Mouse (Mus musculus): ENCODE data around the gene Bcar1. TPM values are rescaled to one million over a fixed set of nuclear protein-coding genes. Genes with fewer than 3 reads are reported as not detected.

Gene Bcar1
- total RNA-seq, 1 experiment, result 72.6 TPM

- Histone ChIP-seq H3K9ac (ENCODE audit: insufficient read depth, low read depth, low read length, poor library complexity, severe bottlenecking) (no peak overlapping the region), H3K4me1 (ENCODE audit: control insufficient read depth in 2 of 2, insufficient read depth in 2 of 2, low read length in 2 of 2, poor library complexity in 1 of 2) (peaks cover 8 to 23% of the 10 kb centered on the region in 2 experiments), H3K27ac (ENCODE audit: insufficient read depth, low read depth, low read length, poor library complexity, severe bottlenecking) (no peak overlapping the region), H3K9me3 (ENCODE audit: control insufficient read depth, insufficient read depth, low read depth, low read length) (no peaks in the 10 kb centered on the region), H3K4me3 (ENCODE audit: insufficient read depth in 1 of 2, low read depth in 1 of 2, low read length in 2 of 2, poor library complexity in 1 of 2, severe bottlenecking in 1 of 2) (no peak overlapping the region), H3K36me3 (ENCODE audit: control insufficient read depth, insufficient read depth, low read length, poor library complexity, severe bottlenecking) (peaks cover 15% of the 10 kb centered on the region)
- DNase-seq (ENCODE audit: low read depth, low spot score), result no peak
- TF ChIP-seq HCFC1 (IDR thresholded peaks at IDR 0.05; ENCODE audit: borderline replicate concordance, insufficient read depth, low read length) (no peak), ZC3H11A (IDR thresholded peaks at IDR 0.05; ENCODE audit: borderline replicate concordance, low read depth, low read length) (no peak), MAFK (IDR thresholded peaks at IDR 0.05; ENCODE audit: insufficient read depth, low read depth, low read length) (no peak), CHD2 (IDR thresholded peaks at IDR 0.05; ENCODE audit: low read depth, low read length) (no peak), ZNF384 (IDR thresholded peaks at IDR 0.05; ENCODE audit: low read depth, low read length) (no peak)
- in situ Hi-C loops (cut with MboI; ENCODE audit: low sequenced_read_pairs in 2 of 2, unreplicated experiment in 2 of 2), result no loop called here
Observed at GRCm38 (mm10) chr8:111772083-111772482, 28.5 kb upstream of the Bcar1 start.

DNA sequence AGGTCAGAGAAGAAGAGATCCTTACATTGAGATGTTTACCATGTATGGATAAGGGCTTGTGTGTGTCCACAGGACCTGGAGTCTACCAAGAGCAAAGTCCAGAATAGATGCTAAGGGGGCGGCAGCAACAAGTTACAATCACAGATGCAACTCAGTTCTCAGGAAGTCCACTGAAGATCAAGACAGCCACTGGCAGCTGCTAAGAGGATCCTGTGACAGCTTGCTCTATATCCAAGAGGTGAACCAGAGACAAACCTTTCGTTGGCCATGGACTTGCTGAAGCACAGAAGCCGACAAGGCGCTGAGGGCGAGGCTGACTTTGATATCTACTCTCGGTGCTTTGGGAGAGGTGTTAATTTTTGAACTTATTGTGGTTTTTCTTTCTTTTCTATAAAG lies 28.0 kb upstream of the Bcar1 start:
- Histone ChIP-seq H3K9me3 (ENCODE audit: control insufficient read depth, insufficient read depth, low read depth, low read length) (no peaks in the 10 kb centered on the region), H3K9ac (ENCODE audit: insufficient read depth, low read depth, low read length, poor library complexity, severe bottlenecking) (no peak overlapping the region), H3K36me3 (ENCODE audit: control insufficient read depth, insufficient read depth, low read length, poor library complexity, severe bottlenecking) (peaks cover 16% of the 10 kb centered on the region), H3K27ac (ENCODE audit: insufficient read depth, low read depth, low read length, poor library complexity, severe bottlenecking) (no peak overlapping the region), H3K4me3 (ENCODE audit: insufficient read depth in 1 of 2, low read depth in 1 of 2, low read length in 2 of 2, poor library complexity in 1 of 2, severe bottlenecking in 1 of 2) (no peak overlapping the region), H3K4me1 (ENCODE audit: control insufficient read depth in 2 of 2, insufficient read depth in 2 of 2, low read length in 2 of 2, poor library complexity in 1 of 2) (peaks cover 11 to 26% of the 10 kb centered on the region in 2 experiments)
- TF ChIP-seq CHD2 (IDR thresholded peaks at IDR 0.05; ENCODE audit: low read depth, low read length) (no peak), ZC3H11A (IDR thresholded peaks at IDR 0.05; ENCODE audit: borderline replicate concordance, low read depth, low read length) (no peak), HCFC1 (IDR thresholded peaks at IDR 0.05; ENCODE audit: borderline replicate concordance, insufficient read depth, low read length) (no peak), ZNF384 (IDR thresholded peaks at IDR 0.05; ENCODE audit: low read depth, low read length) (no peak), MAFK (IDR thresholded peaks at IDR 0.05; ENCODE audit: insufficient read depth, low read depth, low read length) (no peak)
- in situ Hi-C loops (cut with MboI; ENCODE audit: low sequenced_read_pairs in 2 of 2, unreplicated experiment in 2 of 2), result no loop called here
- no peak for DNase-seq (ENCODE audit: low read depth, low spot score)

DNA sequence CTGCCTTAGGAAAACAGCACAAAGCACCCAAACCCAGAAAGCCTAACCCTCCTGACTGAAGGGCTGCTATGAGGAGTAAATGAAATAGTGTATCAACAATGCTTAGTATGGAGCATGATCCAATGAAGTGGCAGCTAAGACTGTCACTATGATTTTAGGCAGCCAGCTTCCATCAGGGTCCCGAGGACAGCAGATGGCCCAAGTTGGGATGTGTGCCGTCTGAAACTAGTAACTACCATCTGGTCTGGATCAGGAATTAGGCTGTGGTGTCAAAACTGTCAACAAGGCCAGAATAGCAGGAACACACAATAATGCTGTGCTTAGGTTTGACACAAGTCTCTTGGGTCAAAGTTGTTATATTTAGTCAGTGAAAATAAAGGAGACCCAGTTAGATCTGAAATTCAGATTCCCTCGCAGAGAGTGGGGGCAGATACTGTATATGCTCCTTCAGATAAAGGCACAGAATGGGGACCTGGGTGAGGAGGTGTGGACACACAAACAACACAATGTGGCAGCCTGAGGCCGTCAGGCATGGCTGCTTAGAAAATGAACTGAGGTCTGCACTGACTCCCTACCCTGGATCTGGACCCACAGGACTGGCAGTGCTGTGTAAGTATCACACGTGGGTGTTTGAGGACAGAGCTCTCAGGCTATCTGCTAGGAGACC lies 27.5 kb upstream of the Bcar1 start:
- H3K9me3 ChIP-seq (ENCODE audit: control insufficient read depth, insufficient read depth, low read depth, low read length), result no peaks in the 10 kb centered on the region

DNA sequence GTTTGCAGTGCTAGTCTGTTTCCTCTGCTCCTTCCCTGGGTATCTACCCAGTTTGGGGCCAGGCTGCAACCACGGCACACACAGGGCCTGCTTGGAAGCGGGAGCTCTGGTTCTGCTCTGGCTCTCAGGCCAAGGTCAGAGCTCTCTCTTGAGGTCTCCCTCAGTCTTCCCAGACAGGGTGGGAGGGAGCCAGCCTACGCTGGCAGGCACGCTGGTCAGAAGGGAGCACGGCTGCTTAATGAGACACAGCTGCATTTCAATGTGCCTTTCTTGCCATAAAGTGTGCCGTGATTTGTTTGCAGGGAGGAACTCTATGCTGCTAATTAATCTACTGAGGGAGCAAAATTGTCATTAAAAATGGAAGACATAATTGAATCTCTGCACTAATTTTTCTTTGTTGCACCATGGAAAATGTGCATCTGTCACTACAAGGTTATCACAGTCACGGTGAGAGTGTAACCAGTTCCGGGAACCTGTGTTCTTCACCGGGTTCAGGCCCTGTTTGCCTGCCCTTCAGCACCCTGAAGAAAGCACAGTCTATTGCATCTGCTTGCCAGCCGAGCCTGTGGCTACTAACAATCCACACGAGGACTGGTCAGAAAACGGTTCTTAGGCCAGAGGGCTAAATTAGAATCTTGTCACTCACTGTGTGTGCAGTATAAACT lies 26.3 kb upstream of the Bcar1 start:
- Histone ChIP-seq H3K4me1 (ENCODE audit: control insufficient read depth in 2 of 2, insufficient read depth in 2 of 2, low read length in 2 of 2, poor library complexity in 1 of 2) (peaks cover 16 to 31% of the 10 kb centered on the region in 2 experiments; a peak in 3 of 4 replicates), H3K4me3 (ENCODE audit: insufficient read depth in 1 of 2, low read depth in 1 of 2, low read length in 2 of 2, poor library complexity in 1 of 2, severe bottlenecking in 1 of 2) (peak overlapping the region; percentile 19 to 21; a peak in 2 of 4 replicates), H3K27ac (ENCODE audit: insufficient read depth, low read depth, low read length, poor library complexity, severe bottlenecking) (peak overlapping the region; percentile 83), H3K36me3 (ENCODE audit: control insufficient read depth, insufficient read depth, low read length, poor library complexity, severe bottlenecking) (peaks cover 16% of the 10 kb centered on the region), H3K9me3 (ENCODE audit: control insufficient read depth, insufficient read depth, low read depth, low read length) (no peaks in the 10 kb centered on the region), H3K9ac (ENCODE audit: insufficient read depth, low read depth, low read length, poor library complexity, severe bottlenecking) (peak overlapping the region; percentile 25; the same call in 1 of the 2 replicates)
- in situ Hi-C loops (cut with MboI; ENCODE audit: low sequenced_read_pairs in 2 of 2, unreplicated experiment in 2 of 2), result no loop called here
- TF ChIP-seq ZC3H11A (IDR thresholded peaks at IDR 0.05; ENCODE audit: borderline replicate concordance, low read depth, low read length), result no peak
- no peak for TF ChIP-seq ZNF384 (IDR thresholded peaks at IDR 0.05; ENCODE audit: low read depth, low read length)
- TF ChIP-seq HCFC1 (IDR thresholded peaks at IDR 0.05; ENCODE audit: borderline replicate concordance, insufficient read depth, low read length), result no peak
- TF ChIP-seq CHD2 (IDR thresholded peaks at IDR 0.05; ENCODE audit: low read depth, low read length), result no peak
- TF ChIP-seq MAFK (IDR thresholded peaks at IDR 0.05; ENCODE audit: insufficient read depth, low read depth, low read length), result no peak
- no peak for DNase-seq (ENCODE audit: low read depth, low spot score)

More for the DNA sequence above, 27.5 kb upstream of the Bcar1 start:
- in situ Hi-C loops (cut with MboI; ENCODE audit: low sequenced_read_pairs in 2 of 2, unreplicated experiment in 2 of 2), result no loop called here
- Histone ChIP-seq H3K27ac (ENCODE audit: insufficient read depth, low read depth, low read length, poor library complexity, severe bottlenecking) (no peak overlapping the region), H3K4me3 (ENCODE audit: insufficient read depth in 1 of 2, low read depth in 1 of 2, low read length in 2 of 2, poor library complexity in 1 of 2, severe bottlenecking in 1 of 2) (no peak overlapping the region), H3K4me1 (ENCODE audit: control insufficient read depth in 2 of 2, insufficient read depth in 2 of 2, low read length in 2 of 2, poor library complexity in 1 of 2) (peaks cover 13 to 28% of the 10 kb centered on the region in 2 experiments), H3K36me3 (ENCODE audit: control insufficient read depth, insufficient read depth, low read length, poor library complexity, severe bottlenecking) (peaks cover 16% of the 10 kb centered on the region), H3K9ac (ENCODE audit: insufficient read depth, low read depth, low read length, poor library complexity, severe bottlenecking) (no peak overlapping the region)
- no peak for DNase-seq (ENCODE audit: low read depth, low spot score)
- TF ChIP-seq ZNF384 (IDR thresholded peaks at IDR 0.05; ENCODE audit: low read depth, low read length) (no peak), ZC3H11A (IDR thresholded peaks at IDR 0.05; ENCODE audit: borderline replicate concordance, low read depth, low read length) (no peak), MAFK (IDR thresholded peaks at IDR 0.05; ENCODE audit: insufficient read depth, low read depth, low read length) (no peak), HCFC1 (IDR thresholded peaks at IDR 0.05; ENCODE audit: borderline replicate concordance, insufficient read depth, low read length) (no peak), CHD2 (IDR thresholded peaks at IDR 0.05; ENCODE audit: low read depth, low read length) (no peak)

Measured in ES-E14 (cell line).